Mouse (Mus musculus) forebrain, postnatal 0 days (tissue): ENCODE results near the gene Rhoc. TPM values are rescaled to one million over a fixed set of nuclear protein-coding genes. Genes with fewer than 3 reads are reported as not detected.

ENCODE experiments used
- ATAC-seq: fragments of 200-750 bp; cut with Nextera tagmentation; 2 replicates; pipeline ENCODE4 v1.8.0; 2017; ENCODE audit warnings: mild to moderate bottlenecking, moderate library complexity
- DNase-seq: peaks from one replicate; pipeline ENCODE4 v3.0.0-alpha.2; 2015
- H3K27ac ChIP-seq: fragments of 300-500 bp; sonication (generic); 2 replicates; pipeline ENCODE4 v1.5.1; 2014; ENCODE audit warnings: low read depth, mild to moderate bottlenecking, antibody characterized with exemption, low read length, moderate library complexity, mixed read lengths
- H3K27me3 ChIP-seq: fragments of 300-500 bp; sonication (generic); 2 replicates; pipeline ENCODE4 v1.6.1; 2014; ENCODE audit warnings: mild to moderate bottlenecking, low read length, mixed read lengths; ENCODE audit not compliant: insufficient read depth
- H3K36me3 ChIP-seq: fragments of 300-500 bp; sonication (generic); 2 replicates; pipeline ENCODE4 v1.6.1; 2014; ENCODE audit warnings: mild to moderate bottlenecking, moderate library complexity; ENCODE audit not compliant: insufficient read depth
- H3K4me1 ChIP-seq: fragments of 300-500 bp; sonication (generic); 2 replicates; pipeline ENCODE4 v1.6.1; 2014; ENCODE audit warnings: antibody characterized with exemption; ENCODE audit not compliant: insufficient read depth
- H3K4me2 ChIP-seq: fragments of 300-500 bp; sonication (generic); 2 replicates; pipeline ENCODE4 v1.6.1; 2014; ENCODE audit warnings: low read depth, mild to moderate bottlenecking, moderate library complexity
- H3K4me3 ChIP-seq: fragments of 300-500 bp; sonication (generic); 2 replicates; pipeline ENCODE4 v1.5.1; 2014; ENCODE audit warnings: low read depth, low read length, mixed read lengths
- H3K9ac ChIP-seq: fragments of 300-500 bp; sonication (generic); 2 replicates; pipeline ENCODE4 v1.6.1; 2014; ENCODE audit warnings: mild to moderate bottlenecking
- H3K9me3 ChIP-seq: fragments of 300-500 bp; sonication (generic); 2 replicates; pipeline ENCODE4 v1.6.1; 2016; ENCODE audit warnings: low read length
- CTCF ChIP-seq: sonication (generic); IDR thresholded peaks from 2 replicates; pipeline ENCODE4 v1.5.1; 2016; ENCODE audit warnings: antibody characterized with exemption, control low read depth, low read depth
- WGBS: fragments of 180-500 bp; shearing (Covaris S2); extraction: QIAGEN DNeasy Blood & Tissue Kit; methylation state at CpG from one replicate; pipeline ENCODE4 v1.1.7; 2014; 5-methylcytosine and 5-hydroxymethylcytosine counted together
- polyA plus RNA-seq: library from polyadenylated mRNA; unstranded; fragments of >200 nt; fragmentation: Nextera tagmentation; extraction: Ambion mirVana; gene quantifications from 2 replicates; pipeline ENCODE4 v1.2.1, GENCODE M21; 2015
- total RNA-seq: library from RNA; depleted of rRNA; stranded (reverse); fragments of >200 nt; gene quantifications from 2 replicates; pipeline ENCODE4 v1.2.3, GENCODE M21; 2014; rRNA removed

Rhoc gene
- total and polyA plus RNA-seq, 2 experiments from 2014 or later, result 38.0 to 42.5 TPM

GRCm38 (mm10) chr3:104841049-104841448 lies 52.9 kb downstream of the Rhoc start:
- no peak overlapping the region for H3K4me3 ChIP-seq
- no peaks in the 10 kb centered on the region for H3K27me3 ChIP-seq
- no peaks in the 10 kb centered on the region for H3K4me1 ChIP-seq
- peaks cover 19% of the 10 kb centered on the region for H3K36me3 ChIP-seq
- no peak overlapping the region for H3K9ac ChIP-seq
- ATAC-seq (no peak), DNase-seq (no peak)
- no peak overlapping the region for H3K4me2 ChIP-seq
- no peaks in the 10 kb centered on the region for H3K9me3 ChIP-seq
- no peak overlapping the region for H3K27ac ChIP-seq
- TF ChIP-seq CTCF, result no peak
- WGBS, result 94% methylated on average over 5 of the region's 5 CpGs

Other genes starting within 250 kb of the Rhoc start
- gene Slc16a1, start 149.7 kb upstream of the Rhoc start, total RNA-seq, result 32.1 and 33.4 TPM in 2 replicates
- gene Slc16a1, start 149.7 kb upstream of the Rhoc start, polyA plus RNA-seq, result 17.4 and 20.2 TPM in 2 replicates
- gene Ppm1j, start 7.3 kb upstream of the Rhoc start, total RNA-seq, result 2.5 and 2.6 TPM in 2 replicates
- 2.0 TPM in 2 replicates for gene Ppm1j, start 7.3 kb upstream of the Rhoc start, polyA plus RNA-seq
- gene Fam19a3, start 6.5 kb upstream of the Rhoc start, total RNA-seq, result 0.08 and 0.10 TPM in 2 replicates
- gene Fam19a3, start 6.5 kb upstream of the Rhoc start, polyA plus RNA-seq, result 0.05 and 0.18 TPM in 2 replicates
- 3.9 and 7.7 TPM in 2 replicates for gene Mov10, start 30.2 kb downstream of the Rhoc start, total RNA-seq
- gene Mov10, start 30.2 kb downstream of the Rhoc start, polyA plus RNA-seq, result 3.9 and 4.6 TPM in 2 replicates
- gene St7l, start 75.6 kb downstream of the Rhoc start, total RNA-seq, result 41.5 and 46.5 TPM in 2 replicates
- gene St7l, start 75.6 kb downstream of the Rhoc start, polyA plus RNA-seq, result 31.2 and 35.4 TPM in 2 replicates
- gene Capza1, start 76.1 kb downstream of the Rhoc start, total RNA-seq, result 119 and 123 TPM in 2 replicates
- 85.5 and 92.4 TPM in 2 replicates for gene Capza1, start 76.1 kb downstream of the Rhoc start, polyA plus RNA-seq
- gene Wnt2b, start 173.5 kb downstream of the Rhoc start, total RNA-seq, result 1.2 and 2.0 TPM in 2 replicates
- 0.21 and 0.47 TPM in 2 replicates for gene Wnt2b, start 173.5 kb downstream of the Rhoc start, polyA plus RNA-seq